Comparison of ENCODE assay signal across 18 mouse cellular contexts in genomic region chr6:5309595-5310197, GRCm38 (mm10). TPM values are rescaled to one million over a fixed set of nuclear protein-coding genes. Genes with fewer than 3 reads are reported as not detected.
DNase-seq lines count a peak whose midpoint lies in the region; ATAC-seq and TF ChIP-seq lines count a peak whose summit lies in the region.
"Had no signal": no experiment of that assay in that cellular context is flagged by ENCODE, and none has a peak within 500 bp of the region (broad histone marks: within the 10 kb centered on the region; RNA-seq: fewer than 3 reads in every experiment).

No protein-coding gene starts in this region.

- TF ChIP-seq CTCF in lung, adult 2 months (IDR thresholded peaks at IDR 0.05; ENCODE audit: insufficient read depth, low read length): no peak

- H3K27me3 ChIP-seq in limb, embryonic 10.5 days (ENCODE audit: low read depth, poor library complexity, severe bottlenecking): no peaks in the 10 kb centered on the region
- H3K27me3 ChIP-seq: limb, embryonic 15.5 days; megakaryocyte, embryonic 14.5 days; Patski; stomach, embryonic 15.5 days had no signal

- 50% methylated on average over 7 of the region's 7 CpGs for WGBS in lung, adult 2 months
- 85% methylated on average over 7 of the region's 7 CpGs for WGBS in limb, embryonic 10.5 days

- no peak for DNase-seq in frontal cortex, postnatal 25 days (ENCODE audit: low spot score in 2 of 2)
- DNase-seq in lung, adult 18-20 months: peak; percentile 54 to 74
- no peak for DNase-seq in lung, adult 2 months
- peak; percentile 57 to 63 for DNase-seq in adrenal gland, postnatal 36 days
- DNase-seq in lung, postnatal 4 days: peak; percentile 39 to 43
- no peak for DNase-seq in yolk sac, embryonic 10.5 days (ENCODE audit: low spot score)
- DNase-seq in limb, embryonic 10.5 days (ENCODE audit: low spot score): no peak
- DNase-seq: kidney, adult 11 months; retina, postnatal 1 day had no signal

- no peak overlapping the region for H3K4me3 ChIP-seq in lung, adult 2 months (replicated peaks; ENCODE audit: extremely low read depth, low read depth, low read length)
- H3K4me3 ChIP-seq in limb, embryonic 10.5 days: no peak overlapping the region
- H3K4me3 ChIP-seq: heart, embryonic 10.5 days; hindbrain, embryonic 10.5 days; layer of hippocampus, adult 2 months; limb, embryonic 15.5 days; megakaryocyte, embryonic 14.5 days; myocyte; stomach, embryonic 15.5 days had no signal

- H3K4me1 ChIP-seq in lung, adult 2 months (ENCODE audit: control insufficient read depth, insufficient read depth, low read length): no peaks in the 10 kb centered on the region; the same call in none of the 2 replicates
- H3K4me1 ChIP-seq in limb, embryonic 10.5 days: no peaks in the 10 kb centered on the region
- H3K4me1 ChIP-seq: heart, embryonic 10.5 days; limb, embryonic 15.5 days; stomach, embryonic 15.5 days had no signal

- peak; percentile 57; the same call in 1 of the 2 replicates for ATAC-seq in frontal cortex, adult (ENCODE audit: low TSS enrichment)
- ATAC-seq: Patski had no signal

- no peak for TF ChIP-seq POLR2A in lung, adult 2 months (IDR thresholded peaks at IDR 0.05; ENCODE audit: borderline replicate concordance, extremely low read depth, low read depth, low read length)

- no peaks in the 10 kb centered on the region for H3K36me3 ChIP-seq in limb, embryonic 10.5 days
- H3K36me3 ChIP-seq: heart, embryonic 10.5 days; hindbrain, embryonic 10.5 days; limb, embryonic 15.5 days; stomach, embryonic 15.5 days had no signal

- no peak overlapping the region for H3K27ac ChIP-seq in limb, embryonic 10.5 days
- H3K27ac ChIP-seq: heart, embryonic 10.5 days; hindbrain, embryonic 10.5 days; layer of hippocampus, adult 2 months; limb, embryonic 15.5 days; stomach, embryonic 15.5 days had no signal

- H3K9me3 ChIP-seq in limb, embryonic 10.5 days (replicated peaks): no peaks in the 10 kb centered on the region
- H3K9me3 ChIP-seq: heart, embryonic 10.5 days; hindbrain, embryonic 10.5 days; limb, embryonic 15.5 days; megakaryocyte, embryonic 14.5 days; stomach, embryonic 15.5 days had no signal

RNA-seq across cellular contexts. Expression of gene Pon2, which starts 11.4 kb away (rescaled TPM):
- 26.4 and 38.2 TPM in 2 replicates for polyA plus RNA-seq in lung, adult 2 months (2012; rRNA removed)
- total RNA-seq in adrenal gland, postnatal 36 days (2021): 10 to 100 TPM; 30.9 to 43.6 TPM
- 18.9 and 20.1 TPM in 2 replicates for polyA plus RNA-seq in limb, embryonic 10.5 days (2016; fragmentation: Nextera tagmentation; extraction: Ambion mirVana)

RNA-seq across cellular contexts. Expression of gene Pon3, which starts 53.6 kb away (rescaled TPM):
- 28.2 and 39.8 TPM in 2 replicates for polyA plus RNA-seq in lung, adult 2 months (2012; rRNA removed)
- total RNA-seq in adrenal gland, postnatal 36 days (2021): 100 to 1,000 TPM in 1 of 2 experiments, 10 to 100 TPM in 1; 75.7 to 165 TPM
- polyA plus RNA-seq in limb, embryonic 10.5 days (2016; fragmentation: Nextera tagmentation; extraction: Ambion mirVana): 5.7 and 7.9 TPM in 2 replicates

Comparison
In these comparisons a context has a peak if more than half of its experiments do, and no peak if none do; other contexts are left out.
1. DNase-seq: peak in lung, adult 18-20 months (2 of 2), adrenal gland, postnatal 36 days (2 of 2) and lung, postnatal 4 days (2 of 2); none in frontal cortex, postnatal 25 days (0 of 2), lung, adult 2 months (single experiment), yolk sac, embryonic 10.5 days (single experiment) and limb, embryonic 10.5 days (single experiment).